Mouse (Mus musculus): ENCODE results near the gene Wfikkn2. TPM values are rescaled to one million over a fixed set of nuclear protein-coding genes. Genes with fewer than 3 reads are reported as not detected.

Gene Wfikkn2
- polyA plus RNA-seq, 1 experiment from 2014 or later, result not detected

- 82% methylated on average over 3 of the region's 3 CpGs for WGBS (ENCODE audit: missing documents)
- Histone ChIP-seq H3K4me3 (ENCODE audit: inconsistent target) (no peak overlapping the region), H3K79me2 (ENCODE audit: inconsistent target) (no peaks in the 10 kb centered on the region), H3K36me3 (ENCODE audit: inconsistent target) (no peaks in the 10 kb centered on the region), H3K27ac (no peak overlapping the region)
Measured at GRCm38 (mm10) chr11:94203066-94203465, 42.7 kb downstream of the Wfikkn2 start.

DNA sequence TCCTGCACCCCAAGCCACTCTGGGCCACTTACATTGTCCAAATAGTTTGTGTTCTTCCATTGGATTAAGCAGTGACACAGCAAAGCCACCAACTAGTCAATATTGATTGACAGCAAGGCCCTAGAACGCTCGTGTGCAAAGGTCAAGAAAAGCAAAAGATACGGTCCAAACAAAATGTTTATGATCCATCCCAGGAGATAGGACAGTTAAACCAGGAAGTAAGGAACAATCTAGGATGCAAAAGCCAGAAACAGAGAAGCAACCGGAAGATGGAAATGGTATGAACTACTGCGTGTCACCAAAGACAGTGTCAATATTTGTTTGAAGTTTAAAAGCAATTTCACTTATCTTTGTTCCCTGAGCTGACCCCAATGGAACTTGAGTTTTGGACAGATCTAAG, 43.7 kb downstream of the Wfikkn2 start:
- WGBS (ENCODE audit: missing documents), result 95% methylated on average over 5 of the region's 5 CpGs
- H3K27ac ChIP-seq, result no peak overlapping the region
- no peak overlapping the region for H3K4me3 ChIP-seq (ENCODE audit: inconsistent target)
- no peaks in the 10 kb centered on the region for H3K36me3 ChIP-seq (ENCODE audit: inconsistent target)
- no peaks in the 10 kb centered on the region for H3K79me2 ChIP-seq (ENCODE audit: inconsistent target)

GRCm38 (mm10) chr11:94200422-94200821, 45.4 kb downstream of the Wfikkn2 start:
- no peaks in the 10 kb centered on the region for H3K36me3 ChIP-seq (ENCODE audit: inconsistent target)
- WGBS (ENCODE audit: missing documents), result 97% methylated on average over 4 of the region's 4 CpGs
- H3K4me3 ChIP-seq (ENCODE audit: inconsistent target), result no peak overlapping the region
- no peaks in the 10 kb centered on the region for H3K79me2 ChIP-seq (ENCODE audit: inconsistent target)
- H3K27ac ChIP-seq, result no peak overlapping the region

DNA sequence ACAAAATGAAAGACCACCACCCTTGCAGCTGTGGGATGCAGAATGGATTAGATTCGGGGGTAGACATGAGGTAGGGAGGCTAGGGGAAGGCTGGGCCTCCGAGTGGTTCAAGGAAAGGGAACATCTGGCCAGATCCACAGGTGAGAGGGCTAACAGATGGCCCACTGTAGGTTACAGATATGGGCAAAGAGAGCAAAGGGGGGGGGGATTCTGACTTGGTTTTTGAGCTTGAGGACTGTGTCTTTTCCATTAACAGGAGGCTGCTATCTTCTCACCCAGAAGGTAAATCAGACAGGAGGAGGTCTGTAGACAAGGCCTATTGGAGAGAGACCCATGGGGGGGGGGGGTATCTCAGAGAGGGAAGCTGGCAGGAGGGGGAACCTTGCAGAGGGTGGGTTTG, 46.0 kb downstream of the Wfikkn2 start:
- Histone ChIP-seq H3K27ac (no peak overlapping the region), H3K36me3 (ENCODE audit: inconsistent target) (no peaks in the 10 kb centered on the region), H3K4me3 (ENCODE audit: inconsistent target) (no peak overlapping the region), H3K79me2 (ENCODE audit: inconsistent target) (no peaks in the 10 kb centered on the region)
- 100% methylated on average over 2 of the region's 2 CpGs for WGBS (ENCODE audit: missing documents)

DNA sequence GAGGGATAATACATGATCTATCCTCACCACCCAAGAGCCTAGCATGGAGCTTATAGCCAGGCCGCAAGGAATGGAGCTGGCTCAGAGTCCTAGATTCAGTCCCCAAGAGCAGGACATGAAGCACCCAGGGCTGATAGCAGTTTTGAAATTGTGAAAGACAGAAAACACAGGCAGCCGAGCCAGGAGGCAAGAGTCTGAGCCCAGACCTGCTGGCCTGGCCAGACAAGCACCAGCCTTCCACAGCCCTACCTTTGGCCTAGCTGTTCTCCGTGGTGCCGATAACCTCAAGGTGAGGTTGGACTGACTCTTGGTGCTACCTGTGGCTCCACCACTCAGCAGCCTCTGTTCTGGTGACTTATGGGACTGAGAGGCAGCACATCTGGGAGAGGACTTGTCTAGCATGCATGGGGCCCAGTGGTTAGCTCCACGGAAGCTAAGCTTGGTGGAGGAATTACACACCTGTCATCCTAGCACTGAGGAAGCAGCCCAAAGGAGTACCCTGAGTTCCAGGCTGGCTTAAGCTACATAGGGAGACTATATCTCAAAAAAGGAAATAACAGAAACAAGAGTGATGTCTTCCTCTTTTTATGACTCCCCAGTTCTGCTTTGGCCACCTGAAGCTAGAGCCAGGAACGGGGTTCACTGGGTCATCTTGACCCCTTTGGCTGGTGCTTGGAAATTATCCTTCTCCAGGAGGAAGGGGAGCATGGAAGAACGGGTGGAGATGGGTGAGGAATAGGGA, 47.2 kb downstream of the Wfikkn2 start:
- WGBS (ENCODE audit: missing documents), result 59% methylated on average over 7 of the region's 7 CpGs
- H3K27ac ChIP-seq, result no peak overlapping the region
- no peaks in the 10 kb centered on the region for H3K79me2 ChIP-seq (ENCODE audit: inconsistent target)
- no peak overlapping the region for H3K4me3 ChIP-seq (ENCODE audit: inconsistent target)
- no peaks in the 10 kb centered on the region for H3K36me3 ChIP-seq (ENCODE audit: inconsistent target)

DNA sequence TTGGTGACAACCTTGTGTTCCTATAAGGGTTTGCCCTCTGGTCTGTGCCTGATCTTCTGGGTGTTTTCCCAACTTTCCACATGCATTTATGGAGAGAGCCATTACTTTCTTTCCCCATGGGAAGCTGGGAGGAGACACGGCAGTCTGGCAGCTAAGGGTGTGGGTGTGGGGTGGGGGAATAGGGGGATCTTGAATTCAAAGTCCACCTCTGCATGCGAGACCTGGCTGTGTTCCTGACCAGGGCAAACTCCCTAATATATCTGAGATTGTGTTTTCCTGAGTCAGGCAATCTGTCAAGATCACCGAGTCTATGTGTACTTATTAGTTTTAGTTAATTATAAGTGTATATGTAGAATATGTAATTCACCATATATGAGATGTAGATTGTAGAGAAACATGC, 49.5 kb downstream of the Wfikkn2 start:
- 100% methylated on average over 3 of the region's 3 CpGs for WGBS (ENCODE audit: missing documents)
- H3K4me3 ChIP-seq (ENCODE audit: inconsistent target), result no peak overlapping the region

GRCm38 (mm10) chr11:94193109-94193508, 52.7 kb downstream of the Wfikkn2 start:
- 100% methylated on average over 2 of the region's 2 CpGs for WGBS (ENCODE audit: missing documents)
- Histone ChIP-seq H3K27ac (no peak overlapping the region), H3K4me3 (ENCODE audit: inconsistent target) (no peak overlapping the region), H3K79me2 (ENCODE audit: inconsistent target) (no peaks in the 10 kb centered on the region), H3K36me3 (ENCODE audit: inconsistent target) (no peaks in the 10 kb centered on the region)

More for the DNA sequence above, 49.5 kb downstream of the Wfikkn2 start:
- Histone ChIP-seq H3K36me3 (ENCODE audit: inconsistent target) (no peaks in the 10 kb centered on the region), H3K79me2 (ENCODE audit: inconsistent target) (no peaks in the 10 kb centered on the region), H3K27ac (no peak overlapping the region)

DNA sequence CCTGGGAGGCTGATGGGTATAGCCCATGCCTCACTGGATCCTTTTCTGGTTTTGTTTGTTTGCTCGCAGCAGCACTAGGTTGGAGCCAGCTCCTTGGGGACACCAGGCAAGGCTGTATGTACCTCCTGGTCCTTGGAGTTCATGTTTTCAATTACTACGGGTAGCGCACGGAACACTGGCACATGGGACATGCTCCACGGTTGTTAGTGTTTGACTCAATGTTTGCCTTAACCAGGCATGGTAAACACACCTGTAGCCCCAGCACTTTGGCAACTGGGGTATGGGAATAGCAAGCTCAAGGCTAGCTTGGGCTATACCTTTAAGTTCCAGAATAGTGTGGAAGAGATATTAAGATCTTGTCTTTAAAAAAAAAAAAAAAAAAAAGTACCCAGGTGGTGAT, 55.1 kb downstream of the Wfikkn2 start:
- Histone ChIP-seq H3K36me3 (ENCODE audit: inconsistent target) (no peaks in the 10 kb centered on the region), H3K27ac (no peak overlapping the region), H3K4me3 (ENCODE audit: inconsistent target) (no peak overlapping the region), H3K79me2 (ENCODE audit: inconsistent target) (no peaks in the 10 kb centered on the region)
- WGBS (ENCODE audit: missing documents), result 98% methylated on average over 5 of the region's 5 CpGs

DNA sequence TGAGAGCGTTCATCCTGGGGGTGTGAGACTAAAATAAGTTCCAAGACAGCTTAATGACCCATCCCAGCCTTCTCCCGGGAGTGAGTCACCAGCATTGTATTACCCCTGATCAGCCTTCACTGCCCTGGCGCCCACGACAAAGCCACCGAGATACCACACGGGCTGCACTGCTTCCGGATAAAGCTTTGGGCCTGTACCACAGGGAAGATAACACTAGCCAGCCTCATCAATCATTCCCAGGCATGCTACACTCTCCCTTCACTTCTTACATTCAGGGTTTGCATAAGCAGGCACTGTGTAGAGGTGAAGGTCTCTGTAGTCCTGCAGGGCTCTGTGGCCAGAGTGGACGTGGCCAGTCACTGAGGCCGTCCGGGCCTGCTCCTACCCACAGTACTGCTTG, 56.2 kb downstream of the Wfikkn2 start:
- Histone ChIP-seq H3K79me2 (ENCODE audit: inconsistent target) (no peaks in the 10 kb centered on the region), H3K27ac (no peak overlapping the region), H3K36me3 (ENCODE audit: inconsistent target) (no peaks in the 10 kb centered on the region), H3K4me3 (ENCODE audit: inconsistent target) (no peak overlapping the region)
- WGBS (ENCODE audit: missing documents), result 81% methylated on average over 10 of the region's 10 CpGs

Other genes with a start within 250 kb of the Wfikkn2 start
- 47.8 to 52.5 TPM (median 51.8 TPM) in 3 replicates for gene Spag9, start 249.9 kb downstream of the Wfikkn2 start, polyA plus RNA-seq (2018)
- 11.5 to 13.3 TPM (median 11.7 TPM) in 3 replicates for gene Tob1, start 34.6 kb downstream of the Wfikkn2 start, polyA plus RNA-seq (2018)
- not detected in 3 replicates for gene Gm21885, start 35.9 kb upstream of the Wfikkn2 start, polyA plus RNA-seq (2018)
- 57.8 to 99.2 TPM (median 95.9 TPM) in 3 replicates for gene Luc7l3, start 76.0 kb upstream of the Wfikkn2 start, polyA plus RNA-seq (2018)
- gene Ankrd40, start 82.0 kb upstream of the Wfikkn2 start, polyA plus RNA-seq (2018), result 51.9 to 117 TPM (median 63.5 TPM) in 3 replicates
- gene Abcc3, start 147.0 kb upstream of the Wfikkn2 start, polyA plus RNA-seq (2018), result 91.2 to 119 TPM (median 103 TPM) in 3 replicates
- gene Cacna1g, start 228.2 kb upstream of the Wfikkn2 start, polyA plus RNA-seq (2018), result not detected in 3 replicates
- not detected in 3 replicates for gene Spata20, start 240.2 kb upstream of the Wfikkn2 start, polyA plus RNA-seq (2018)